Mouse (Mus musculus) liver (tissue): ENCODE data around the gene Prr15.

Experiments used
- DNase-seq: peaks from one replicate; pipeline ENCODE4 v3.0.0-alpha.2; 2020; ENCODE audit warnings: mixed read lengths

The Prr15 gene

GRCm38 (mm10) chr6:54325246-54325885 is at the start of gene Prr15:
Gene Prr15, plus strand, starts transcription at chr6:54325835.
- no peak for DNase-seq

- no peak for DNase-seq
These were observed 48.4 kb upstream of the Prr15 start for GRCm38 (mm10) chr6:54277234-54277633.

GRCm38 (mm10) chr6:54277828-54278227 is 47.8 kb upstream of the Prr15 start:
- DNase-seq: no peak

DNA sequence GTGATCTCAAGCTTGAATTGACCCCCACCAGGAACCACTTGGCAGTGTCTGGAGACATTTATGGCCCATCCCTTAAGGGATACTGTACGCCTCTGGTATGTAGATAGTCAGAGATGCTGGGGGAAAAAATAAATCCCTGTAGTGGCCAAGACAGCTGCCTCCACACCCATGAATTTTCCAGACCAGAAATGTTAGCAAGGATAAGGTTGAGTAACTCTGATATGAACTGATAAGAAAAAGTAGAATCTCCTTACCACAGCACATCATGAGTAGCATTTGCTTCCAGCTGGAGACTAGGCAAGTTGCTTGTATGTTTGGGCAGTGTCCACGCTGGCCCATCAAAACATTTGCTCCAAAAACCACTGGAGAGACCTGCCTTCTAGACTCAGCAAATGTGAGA is 47.0 kb upstream of the Prr15 start:
- DNase-seq: no peak

GRCm38 (mm10) chr6:54279391-54279790 is 46.2 kb upstream of the Prr15 start:
- DNase-seq: no peak

- DNase-seq: no peak
These were observed 45.4 kb upstream of the Prr15 start for GRCm38 (mm10) chr6:54280248-54280647.

DNA sequence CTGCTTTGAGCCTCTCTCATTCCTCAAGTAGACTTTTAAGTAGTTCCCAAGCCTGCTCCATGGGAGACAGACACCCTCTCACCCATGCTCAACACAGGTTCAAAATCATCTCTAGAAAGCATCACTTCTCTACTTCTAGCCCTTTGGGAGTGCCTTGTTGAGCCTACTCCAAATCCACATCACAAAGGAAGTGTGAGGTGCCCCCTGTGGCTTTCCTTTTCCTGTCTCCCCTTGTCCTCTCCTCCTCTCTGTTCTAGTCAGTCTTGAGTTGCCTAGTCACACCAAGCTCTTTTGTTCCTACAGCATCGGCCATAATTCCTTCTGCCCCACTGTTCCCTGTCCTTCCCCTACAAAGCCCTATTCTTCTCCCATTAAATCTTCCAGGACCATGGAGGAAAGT is 42.3 kb upstream of the Prr15 start:
- no peak for DNase-seq

DNA sequence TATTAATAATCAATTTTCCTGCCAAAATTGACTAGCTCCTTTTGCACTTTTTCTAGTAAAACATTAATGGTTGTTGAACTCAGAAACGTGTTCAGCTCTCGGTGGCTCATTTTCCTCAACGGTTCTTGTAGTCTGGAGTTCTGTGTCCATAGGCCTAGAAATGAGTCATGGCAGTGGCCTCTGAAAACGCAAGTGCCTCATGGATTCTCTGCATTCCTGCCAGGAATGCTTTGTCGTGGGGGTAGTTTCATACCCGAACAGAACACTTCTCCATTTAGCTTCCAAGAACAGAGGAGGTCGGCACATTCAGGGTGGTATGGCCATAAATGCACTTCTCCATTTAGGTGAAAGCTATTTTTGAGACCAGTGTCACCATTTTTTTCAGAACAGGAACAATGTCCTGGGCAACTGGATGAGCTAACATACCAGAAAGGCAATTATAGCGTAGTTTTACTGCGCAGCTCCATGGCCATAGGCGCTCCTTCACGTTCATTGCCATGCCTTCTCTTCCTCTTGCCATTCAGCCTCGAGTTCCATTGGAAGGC is 41.4 kb upstream of the Prr15 start:
- no peak for DNase-seq

GRCm38 (mm10) chr6:54286813-54287212 is 38.8 kb upstream of the Prr15 start:
- DNase-seq: no peak

DNA sequence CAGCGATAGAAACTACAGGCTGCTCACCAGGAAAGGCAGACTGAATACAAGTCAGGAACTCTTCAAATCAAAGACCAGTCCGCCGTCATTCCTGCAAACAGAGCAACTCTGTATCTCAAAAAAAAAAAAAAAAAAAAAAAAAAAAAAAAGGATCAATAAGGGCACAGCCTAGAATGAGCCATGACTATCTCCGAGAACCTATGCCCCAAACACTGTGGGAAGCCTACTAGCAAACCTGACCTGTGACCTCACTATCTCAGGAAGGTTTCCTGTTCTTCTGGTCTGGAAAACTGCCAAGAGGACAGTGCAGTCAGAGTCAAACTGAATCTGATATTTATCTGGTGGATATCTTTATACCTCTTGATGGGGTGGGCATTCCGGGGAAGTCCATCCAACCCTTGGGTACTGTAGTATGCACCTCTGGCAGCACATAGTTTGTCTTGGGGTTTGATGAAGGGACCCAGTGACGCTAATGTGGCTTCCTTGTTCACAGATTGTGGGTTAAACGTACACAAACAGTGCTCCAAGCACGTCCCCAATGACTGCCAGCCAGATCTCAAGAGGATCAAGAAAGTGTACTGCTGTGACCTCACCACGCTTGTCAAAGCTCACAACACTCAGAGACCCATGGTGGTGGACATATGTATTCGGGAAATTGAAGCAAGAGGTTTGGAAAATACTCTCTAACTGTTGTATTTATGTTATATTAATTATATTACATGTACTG is 35.7 kb upstream of the Prr15 start:
- no peak for DNase-seq

- no peak for DNase-seq
These were observed 28.4 kb upstream of the Prr15 start for GRCm38 (mm10) chr6:54297231-54297630.

DNA sequence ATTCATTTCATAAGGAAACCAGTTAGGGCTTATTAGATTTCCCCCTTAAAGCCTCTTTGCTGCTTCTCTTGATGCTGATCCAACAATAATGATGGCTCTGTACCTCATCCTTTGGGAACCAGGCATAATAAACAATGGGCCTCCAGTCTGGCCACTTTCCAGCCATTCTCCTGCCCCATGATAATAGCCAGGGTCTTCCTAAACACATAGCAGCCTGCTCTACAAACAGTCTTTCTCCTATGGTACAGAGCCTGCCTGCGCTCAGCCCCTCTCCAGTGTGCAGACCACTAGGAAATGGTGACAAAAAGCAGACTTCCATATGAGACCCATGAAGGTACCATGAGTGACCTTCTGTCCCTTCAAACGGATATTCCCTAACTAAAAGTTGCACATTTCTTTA is 26.2 kb upstream of the Prr15 start:
- no peak for DNase-seq

- no peak for DNase-seq
These were observed 19.9 kb upstream of the Prr15 start for GRCm38 (mm10) chr6:54305777-54306176.

DNA sequence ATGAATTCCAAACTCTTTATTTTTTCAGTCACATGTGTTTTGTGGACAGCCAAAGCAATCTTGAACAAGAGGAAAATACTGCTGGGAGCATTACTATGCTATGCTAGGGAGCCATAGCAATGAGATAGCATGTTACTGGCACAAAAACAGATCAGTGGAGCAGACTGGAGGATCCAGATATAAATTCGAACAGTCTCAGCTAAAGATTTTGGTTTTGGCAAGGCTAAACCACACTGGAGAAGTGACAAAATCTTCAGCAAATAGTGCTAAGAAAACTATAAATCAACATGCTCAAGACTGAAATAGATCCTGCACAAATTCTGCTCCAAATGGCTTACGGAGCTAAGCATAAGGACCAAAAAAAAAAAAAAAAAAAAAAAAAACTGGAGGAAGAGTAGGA is 12.6 kb upstream of the Prr15 start:
- no peak for DNase-seq

DNA sequence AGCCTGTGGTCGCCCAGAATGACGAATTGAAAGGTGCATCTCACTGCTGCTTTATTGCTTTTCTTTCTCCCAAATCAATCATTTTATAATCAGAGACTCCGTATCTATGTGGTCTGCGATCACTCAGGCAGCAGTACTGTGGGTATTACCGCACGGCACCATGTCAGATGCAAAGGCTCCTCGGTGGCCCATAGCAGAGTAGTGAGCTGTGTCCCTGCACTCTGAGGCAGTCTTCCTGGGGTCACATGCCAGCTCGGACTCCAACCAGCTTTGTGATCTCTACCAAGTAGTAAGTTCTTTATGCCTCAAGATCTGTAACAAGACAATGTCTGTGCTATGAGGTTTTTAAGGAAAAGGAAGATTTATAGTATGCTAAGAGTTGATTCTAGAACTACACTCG is 7.0 kb upstream of the Prr15 start:
- DNase-seq: no peak

DNA sequence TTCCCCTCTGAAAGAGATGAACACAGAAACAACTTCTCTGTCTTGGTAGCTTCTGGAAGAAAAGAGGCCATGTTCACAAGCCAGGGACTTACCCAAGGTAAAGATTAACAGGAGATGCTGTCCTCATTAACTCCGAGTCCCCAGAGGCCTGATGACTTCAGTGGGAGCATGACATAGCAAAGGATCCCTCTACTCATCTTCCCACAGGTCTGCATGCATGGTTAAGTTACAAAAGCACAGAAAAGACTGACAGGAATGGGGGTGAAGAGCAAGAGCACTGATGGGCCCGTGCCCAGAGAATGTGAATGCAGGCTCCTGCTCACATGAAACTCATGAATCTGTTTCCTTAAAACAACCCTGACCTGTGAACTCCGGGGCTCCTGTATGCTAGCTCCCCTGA is 6.4 kb upstream of the Prr15 start:
- DNase-seq: no peak

GRCm38 (mm10) chr6:54320236-54320635 is 5.4 kb upstream of the Prr15 start:
- no peak for DNase-seq

DNA sequence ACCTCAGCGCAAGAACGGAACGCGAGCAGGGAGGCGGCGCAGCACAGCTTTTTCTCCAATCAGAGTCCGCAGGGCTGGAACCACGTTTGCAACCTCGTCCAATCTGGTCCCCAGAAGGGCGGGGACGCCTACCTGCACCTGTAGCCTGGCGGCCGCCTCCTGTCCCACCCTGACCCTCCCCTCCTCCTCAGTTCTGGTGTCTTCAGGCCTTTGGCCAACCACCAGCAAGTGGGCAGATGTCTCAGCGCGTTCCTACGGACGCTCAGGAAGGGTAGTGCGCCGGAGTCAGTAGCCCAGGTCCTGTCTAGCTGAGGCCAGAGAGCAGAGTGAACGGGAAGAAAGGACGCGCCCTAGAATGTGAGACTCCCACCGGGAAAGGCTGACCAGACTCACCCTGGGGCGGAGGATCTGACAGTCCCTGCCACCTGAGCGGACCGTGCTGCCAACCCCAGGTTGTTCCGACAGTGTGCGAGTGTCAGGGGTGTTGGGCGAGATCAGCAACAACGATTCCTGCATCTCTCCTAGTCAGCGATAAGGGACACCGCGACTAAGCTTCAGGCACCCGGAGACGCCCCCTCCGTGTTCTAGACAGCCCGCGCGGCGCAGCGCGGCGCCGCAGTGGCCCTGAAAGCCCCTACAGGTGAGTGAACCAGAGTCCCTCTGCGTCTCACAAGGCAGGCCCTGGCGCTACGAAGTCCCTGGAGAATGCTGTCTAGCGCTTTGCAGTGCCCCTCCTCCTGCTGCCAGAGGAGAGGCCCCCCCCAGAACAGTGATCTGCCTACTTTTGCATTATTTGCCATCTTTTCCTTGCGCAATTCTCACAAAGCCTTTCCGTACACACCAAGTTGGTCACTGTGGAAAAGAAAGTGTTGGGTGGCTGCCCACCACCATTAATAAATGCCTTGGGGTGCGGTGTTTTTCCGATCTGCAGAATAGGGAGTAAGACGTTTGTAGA is 1.3 kb downstream of the Prr15 start:
- peak; percentile 48 for DNase-seq

GRCm38 (mm10) chr6:54327626-54328003 is 2.0 kb downstream of the Prr15 start:
- DNase-seq: peak; percentile 33

DNA sequence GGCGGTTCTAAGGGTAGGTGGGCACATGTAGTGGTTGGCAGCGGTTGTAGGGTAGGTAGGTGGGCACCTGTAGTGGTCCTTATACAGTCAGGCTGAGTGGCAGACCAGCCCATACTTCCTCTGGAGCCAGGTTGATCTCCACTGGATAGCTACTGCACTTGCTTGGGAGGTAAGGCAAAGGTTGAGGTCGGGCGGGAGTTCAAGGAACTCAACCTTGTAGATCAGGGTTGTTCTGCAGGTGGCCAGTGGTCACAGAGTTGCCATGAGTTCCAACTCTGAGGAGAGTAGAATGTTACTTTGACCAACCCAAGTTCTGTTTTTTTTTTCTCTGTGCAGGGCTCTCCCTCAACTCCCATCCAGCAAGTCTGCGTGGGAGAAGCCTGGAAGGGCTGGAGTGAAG is 3.1 kb downstream of the Prr15 start:
- DNase-seq: no peak

DNA sequence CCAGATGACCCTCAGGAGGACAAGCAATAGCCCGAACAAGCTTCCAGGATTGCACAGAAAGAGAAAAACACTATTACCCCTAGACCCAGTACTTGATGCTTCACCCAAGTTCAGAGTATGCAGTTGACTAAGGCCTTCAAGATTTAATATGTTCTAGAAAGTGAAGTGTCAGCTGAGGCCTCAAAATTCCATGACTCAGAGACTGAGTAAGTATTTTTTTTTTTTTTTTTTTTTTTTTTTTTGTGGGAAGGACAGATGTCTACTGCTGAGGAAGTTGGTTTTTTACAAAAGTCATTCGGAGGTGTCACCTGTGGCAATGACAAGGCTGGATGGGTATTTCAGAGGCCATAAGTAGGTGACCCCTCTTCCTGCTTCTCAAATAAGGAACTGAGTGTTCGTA is 4.0 kb downstream of the Prr15 start:
- no peak for DNase-seq

- no peak for DNase-seq
These were observed 4.5 kb downstream of the Prr15 start for GRCm38 (mm10) chr6:54330166-54330565.

- no peak for DNase-seq
These were observed 6.1 kb downstream of the Prr15 start for GRCm38 (mm10) chr6:54331765-54332164.
